Mouse (Mus musculus) activated CD4-positive, CD25-positive, alpha-beta regulatory T cell, adult 4 months (primary cell): ENCODE results near the gene Dstyk. TPM values are rescaled to one million over a fixed set of nuclear protein-coding genes. Genes with fewer than 3 reads are reported as not detected.

Experiments used
- ATAC-seq: one replicate; pipeline ENCODE4 v1.8.0; 2017
- polyA plus RNA-seq, 2 experiments: library from polyadenylated mRNA; unstranded; fragments of 100-300 nt; shearing (Covaris generic); gene quantifications; one replicate each; pipeline ENCODE4 v1.2.1; 2017

Gene Dstyk
- 1 to 10 TPM; 4.0 to 4.3 TPM for polyA plus RNA-seq

- ATAC-seq: peak; percentile 89
Measured at GRCm38 (mm10) chr1:132417319-132418251, at the start of gene Dstyk. Gene Dstyk (plus strand): TSS chr1:132417555.

- peak; percentile 59 for ATAC-seq
Measured at GRCm38 (mm10) chr1:132367692-132368506, 49.5 kb upstream of the Dstyk start.

- no peak for ATAC-seq
Measured at GRCm38 (mm10) chr1:132370681-132371173, 46.6 kb upstream of the Dstyk start.

DNA sequence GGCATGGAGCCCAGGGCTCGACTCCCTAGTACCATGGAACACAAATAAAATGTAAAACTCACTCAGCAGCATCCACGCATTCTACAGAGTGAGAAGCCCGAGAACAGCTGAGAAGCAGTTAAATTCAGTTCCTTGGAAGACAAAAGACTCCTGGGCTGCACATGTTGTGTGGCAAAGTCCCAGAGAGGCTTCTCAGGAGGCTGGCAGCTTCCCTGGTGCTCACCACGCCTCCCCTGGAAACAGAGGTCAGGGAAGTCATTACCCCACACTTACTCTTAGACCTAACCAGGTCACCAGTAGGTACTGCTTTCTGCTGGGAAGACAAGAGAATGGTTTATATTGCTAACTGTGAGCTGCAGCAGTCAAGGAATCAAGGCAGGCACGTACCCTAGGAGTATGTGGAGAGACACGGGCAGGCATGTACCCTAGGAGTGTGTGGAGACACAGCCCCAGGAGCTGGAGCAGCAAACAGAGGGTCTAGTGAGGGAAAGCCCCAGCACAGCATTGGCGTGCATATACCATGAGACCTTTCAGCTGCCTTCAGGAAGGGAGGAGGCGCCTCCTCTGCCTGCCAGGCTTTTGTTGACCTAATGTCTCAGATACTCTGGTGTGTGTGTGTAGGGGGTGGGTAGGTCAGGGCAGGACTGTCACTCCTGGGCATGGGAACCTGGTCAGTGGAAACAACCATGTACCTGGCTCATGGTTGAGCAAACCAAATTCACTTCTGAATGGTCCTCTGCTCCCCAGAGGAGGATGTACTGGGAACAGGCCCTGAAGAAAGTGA lies 45.9 kb upstream of the Dstyk start:
- no peak for ATAC-seq

GRCm38 (mm10) chr1:132372354-132372753 lies 45.0 kb upstream of the Dstyk start:
- no peak for ATAC-seq

DNA sequence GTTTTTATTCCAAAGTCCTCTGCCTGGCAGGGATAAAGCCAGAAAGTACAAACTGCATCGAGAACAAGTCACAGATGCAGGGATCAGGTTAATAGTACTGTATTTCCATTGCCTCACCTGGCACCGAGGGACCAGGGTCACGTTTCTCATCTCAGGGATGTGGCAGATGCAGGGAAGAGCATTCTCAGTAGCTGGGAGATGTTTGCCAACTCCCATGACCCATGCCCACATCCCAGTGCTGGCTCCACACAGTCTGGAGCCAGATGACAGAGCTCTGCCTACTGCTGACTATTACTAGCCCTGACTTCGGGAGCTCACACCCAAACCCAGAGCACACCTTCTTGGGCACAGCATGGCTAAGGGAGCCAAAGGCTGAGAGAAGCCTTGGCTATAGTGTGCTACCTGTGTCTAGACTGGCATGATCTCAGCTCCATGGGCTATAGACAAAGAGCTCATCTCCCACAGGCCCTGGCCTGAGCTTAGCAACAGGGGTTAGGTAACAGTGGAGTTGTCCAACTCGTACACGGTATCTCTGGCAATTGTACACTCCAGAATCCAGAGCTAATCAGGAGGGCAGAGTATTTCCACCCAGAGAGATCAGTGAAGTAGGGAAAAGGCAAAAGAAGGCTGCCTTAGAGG lies 44.3 kb upstream of the Dstyk start:
- no peak for ATAC-seq

GRCm38 (mm10) chr1:132374140-132374872 lies 43.0 kb upstream of the Dstyk start:
- ATAC-seq: no peak

GRCm38 (mm10) chr1:132374873-132375244 lies 42.5 kb upstream of the Dstyk start:
- no peak for ATAC-seq

DNA sequence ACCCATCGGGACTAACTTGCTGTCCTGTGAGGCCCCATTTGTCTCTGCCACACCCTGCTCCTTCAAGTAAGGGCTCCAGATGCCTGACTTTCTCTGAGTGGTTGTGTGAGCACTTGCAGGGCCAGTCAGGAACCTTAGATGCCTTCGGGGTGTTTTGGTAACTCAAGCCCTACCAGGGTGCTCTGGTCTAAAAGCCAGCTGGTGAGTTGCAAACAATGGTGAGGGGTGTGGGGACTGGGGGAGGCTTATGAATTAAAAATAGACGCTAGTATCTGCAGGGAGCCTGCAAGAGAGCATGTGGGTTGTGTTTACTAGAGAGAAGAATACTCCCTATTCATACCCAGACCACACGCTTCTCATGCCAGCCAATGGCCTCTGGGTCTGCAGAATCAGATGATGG lies 42.1 kb upstream of the Dstyk start:
- ATAC-seq: no peak

DNA sequence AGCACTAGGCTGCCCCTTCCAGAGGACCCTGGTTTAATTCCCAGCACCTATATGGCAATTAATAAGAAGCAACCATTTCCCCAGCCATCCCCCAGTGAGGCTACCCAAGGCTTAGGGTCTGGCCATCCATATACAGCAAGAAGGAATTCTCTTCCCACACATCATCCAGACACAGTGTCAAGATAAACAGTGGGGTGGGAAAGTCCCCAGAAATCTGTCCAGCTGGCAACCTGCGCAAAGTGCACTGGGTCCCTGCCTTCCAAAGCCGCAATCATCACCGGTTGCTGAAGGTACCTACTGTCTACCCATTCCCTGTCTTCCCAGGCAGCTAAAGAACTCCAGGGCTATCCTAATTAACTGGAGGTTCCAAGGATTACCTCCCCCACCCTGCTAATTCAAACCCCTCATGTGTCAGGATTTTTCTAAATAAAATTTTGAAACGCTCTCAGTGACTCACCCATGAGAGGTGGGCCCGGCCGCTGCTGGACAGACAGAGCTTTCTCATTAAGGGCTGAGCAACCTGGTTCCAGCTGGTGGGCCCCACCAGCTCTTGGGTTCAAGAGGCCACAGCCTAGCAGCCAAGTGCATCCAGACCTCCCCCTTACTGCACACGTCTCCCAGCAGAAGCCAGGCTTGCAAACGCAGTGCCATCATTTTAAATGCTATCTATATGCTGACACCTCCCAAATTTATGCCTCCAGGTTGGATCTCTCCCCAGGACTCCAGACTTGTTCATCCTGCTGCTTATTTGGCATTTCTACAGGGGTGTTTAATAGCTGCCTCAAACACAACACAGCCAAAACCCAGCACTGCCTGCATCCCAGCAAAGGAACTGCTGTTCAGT lies 40.9 kb upstream of the Dstyk start:
- no peak for ATAC-seq

DNA sequence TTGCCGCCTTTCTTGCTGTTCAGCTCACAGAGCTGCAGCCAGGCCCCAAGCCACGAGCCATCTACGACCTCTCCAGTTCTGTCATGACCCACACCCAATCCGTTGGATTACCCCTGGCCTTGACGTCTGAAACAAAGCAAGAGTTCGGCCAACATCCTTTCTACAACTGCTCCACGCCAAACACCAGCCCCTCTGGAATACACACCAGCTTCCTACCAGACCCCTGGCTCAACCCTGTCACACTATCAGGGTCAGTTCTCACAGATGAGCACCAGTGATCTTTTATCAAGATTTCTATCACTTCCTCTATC lies 40.3 kb upstream of the Dstyk start:
- no peak for ATAC-seq

- no peak for ATAC-seq
Measured at GRCm38 (mm10) chr1:132377811-132378210, 39.5 kb upstream of the Dstyk start.

DNA sequence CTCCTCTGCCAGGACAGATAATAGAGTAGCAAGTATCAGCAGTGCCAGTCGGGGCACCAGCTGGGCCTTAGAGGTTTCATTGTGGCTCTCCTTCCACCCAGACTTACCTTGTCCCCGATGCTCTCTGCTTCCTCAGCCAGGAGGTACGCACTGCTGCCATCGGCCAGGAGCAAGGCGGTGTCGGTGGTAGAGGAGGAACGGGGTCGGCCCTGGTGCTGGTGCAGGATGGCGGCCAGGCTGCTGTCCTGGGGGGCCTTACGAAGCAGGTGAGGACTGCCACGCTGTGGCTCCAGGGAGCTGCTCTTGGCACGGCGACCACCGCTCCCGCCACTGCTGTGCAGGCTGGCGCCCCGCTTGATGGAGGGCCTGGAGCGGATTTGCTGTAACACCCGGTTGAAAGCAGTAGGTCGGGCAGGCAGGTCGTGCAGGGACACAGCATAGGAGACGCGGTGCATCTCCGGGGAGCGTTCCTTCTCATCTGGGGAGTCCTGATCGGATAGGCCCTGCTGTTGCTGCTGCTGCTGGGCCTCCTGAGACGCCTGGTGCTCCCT lies 36.7 kb upstream of the Dstyk start:
- ATAC-seq: no peak

- no peak for ATAC-seq
Measured at GRCm38 (mm10) chr1:132381929-132382328, 35.4 kb upstream of the Dstyk start.

- ATAC-seq: no peak
Measured at GRCm38 (mm10) chr1:132384001-132384554, 33.3 kb upstream of the Dstyk start.

- no peak for ATAC-seq
Measured at GRCm38 (mm10) chr1:132385266-132385665, 32.1 kb upstream of the Dstyk start.

DNA sequence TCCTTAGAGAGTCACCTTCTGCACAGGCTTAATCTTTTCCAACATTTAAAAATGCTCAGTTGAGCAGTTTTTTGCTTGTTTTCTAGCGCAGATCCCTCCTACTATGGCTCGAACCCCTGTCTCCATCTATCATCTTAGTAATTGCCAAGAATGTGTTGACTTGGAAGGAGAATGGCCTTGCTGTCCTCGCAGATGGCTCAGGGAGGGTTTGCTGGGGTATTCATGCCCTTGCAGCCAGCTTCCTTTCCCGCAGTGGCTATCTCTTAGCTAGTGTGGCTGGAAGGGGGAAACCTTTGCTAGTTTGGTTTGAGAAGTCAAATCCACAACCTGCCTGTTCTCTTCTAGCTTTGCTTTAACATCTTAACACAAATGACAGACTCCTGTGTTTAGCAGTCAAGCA lies 31.6 kb upstream of the Dstyk start:
- no peak for ATAC-seq

DNA sequence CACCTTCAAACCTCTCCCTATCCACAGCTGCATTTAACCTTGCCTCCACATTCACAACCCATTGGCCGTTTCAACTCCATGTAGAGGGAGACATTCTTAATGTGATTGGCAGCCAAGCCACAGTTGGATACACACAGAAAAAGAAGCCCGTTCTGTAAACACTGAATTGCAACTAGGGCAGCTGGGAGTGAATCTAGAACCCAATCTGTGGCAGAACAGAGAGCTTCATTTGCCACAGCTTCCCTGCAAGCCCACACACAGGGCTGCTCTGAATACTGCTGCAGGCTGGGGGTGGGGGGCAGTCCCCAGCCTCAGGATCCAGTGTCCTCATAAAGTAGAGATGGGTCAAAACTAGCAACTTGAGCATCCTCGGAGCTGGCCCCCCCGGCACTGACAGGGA lies 31.1 kb upstream of the Dstyk start:
- ATAC-seq: no peak

GRCm38 (mm10) chr1:132387943-132388342 lies 29.4 kb upstream of the Dstyk start:
- ATAC-seq: no peak
